Mouse (Mus musculus): ENCODE measurements around the gene Slc39a3.

DNA sequence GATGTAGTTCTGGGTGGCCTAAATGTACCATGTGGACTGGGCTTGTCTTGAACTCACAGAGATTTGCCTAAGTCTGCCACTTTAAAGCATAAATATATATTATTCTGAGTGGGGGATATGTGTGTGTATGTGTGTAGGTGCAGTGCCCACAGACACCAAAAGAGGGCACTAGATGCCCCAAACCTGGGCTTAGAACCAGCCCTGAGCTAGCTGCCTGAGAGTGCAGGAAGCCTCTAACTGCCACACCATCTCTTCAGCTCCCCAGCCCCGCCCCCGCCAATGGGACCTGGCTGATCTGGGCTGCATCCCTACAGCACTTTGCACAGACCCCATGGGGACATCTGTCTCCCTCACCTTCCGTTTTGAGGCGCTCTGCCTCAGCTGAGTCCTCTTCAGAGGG, 13.4 kb upstream of the Slc39a3 start:
- TF ChIP-seq CTCF (IDR thresholded peaks at IDR 0.05; ENCODE audit: borderline replicate concordance, insufficient read depth, low read depth, low read length) (peak; percentile 45), POLR2A (IDR thresholded peaks at IDR 0.05; ENCODE audit: borderline replicate concordance, insufficient read depth, low read length) (no peak)
